Mouse (Mus musculus): ENCODE results near the gene Sfrp2. TPM values are rescaled to one million over a fixed set of nuclear protein-coding genes. Genes with fewer than 3 reads are reported as not detected.

Sfrp2 gene
- total and polyA plus RNA-seq, 3 experiments, result 0.17 to 0.23 (median 0.17) TPM

DNA sequence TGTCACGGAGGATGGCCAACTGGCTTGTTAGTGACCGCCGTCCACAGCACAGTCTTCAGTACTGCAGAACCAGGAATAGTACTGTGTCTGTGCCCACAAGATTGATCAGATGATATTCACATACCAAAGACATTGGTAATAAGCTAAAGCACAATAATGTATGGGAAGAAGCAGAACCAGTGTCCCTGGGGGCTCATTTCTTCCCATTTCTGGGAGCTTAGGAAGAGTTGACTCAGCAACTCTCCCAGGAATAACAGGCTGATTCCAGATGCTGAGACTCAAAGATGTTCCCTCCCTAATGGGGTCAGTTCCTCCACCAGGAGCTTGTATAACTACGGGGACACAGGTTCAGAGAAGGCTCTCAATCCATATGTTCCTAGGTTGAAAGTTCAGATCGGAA is 13.9 kb upstream of the Sfrp2 start:
- Histone ChIP-seq H3K4me3 (replicated peaks in 1 of 3; ENCODE audit: low read depth in 2 of 3, low read length in 2 of 3, poor library complexity in 1 of 3) (no peak overlapping the region), H3K9ac (ENCODE audit: insufficient read depth, low read depth) (no peak overlapping the region), H3K4me1 (ENCODE audit: control insufficient read depth in 1 of 2, insufficient read depth in 2 of 2) (peaks cover 6 to 8% of the 10 kb centered on the region in 2 experiments; a peak in 3 of 4 replicates), H3K27ac (ENCODE audit: insufficient read depth, low read depth) (no peak overlapping the region), H3K79me2 (replicated peaks; ENCODE audit: control insufficient read depth, extremely low read depth, insufficient read depth, poor library complexity, severe bottlenecking) (no peaks in the 10 kb centered on the region), H3K4me2 (ENCODE audit: insufficient read depth, low read depth, poor library complexity, severe bottlenecking) (no peak overlapping the region), H3K27me3 (replicated peaks) (no peaks in the 10 kb centered on the region), H3K36me3 (replicated peaks in 1 of 2; ENCODE audit: control insufficient read depth in 1 of 2, insufficient read depth in 1 of 2, low read length in 1 of 2) (no peaks in the 10 kb centered on the region), H3K9me3 (replicated peaks; ENCODE audit: low read length) (peaks cover 5% of the 10 kb centered on the region)
- TF ChIP-seq KAT2A (IDR thresholded peaks at IDR 0.05; ENCODE audit: insufficient replicate concordance, low read length), result no peak
- TF ChIP-seq SIN3A (IDR thresholded peaks at IDR 0.05; ENCODE audit: low read length), result no peak
- no peak for TF ChIP-seq E2F4 (IDR thresholded peaks at IDR 0.05; ENCODE audit: insufficient replicate concordance, low read depth, low read length)
- no peak for TF ChIP-seq PAX5 (IDR thresholded peaks at IDR 0.05; ENCODE audit: low read length)
- no peak for TF ChIP-seq MAX (IDR thresholded peaks at IDR 0.05; ENCODE audit: low read length)
- no peak for TF ChIP-seq GABPA (IDR thresholded peaks at IDR 0.05; ENCODE audit: insufficient replicate concordance, low read depth, low read length)
- TF ChIP-seq JUN (IDR thresholded peaks at IDR 0.05; ENCODE audit: insufficient read depth, low read depth, low read length), result no peak
- TF ChIP-seq MAZ (IDR thresholded peaks at IDR 0.05; ENCODE audit: low read depth, low read length), result no peak
- TF ChIP-seq RCOR1 (conservative IDR thresholded peaks at IDR 0.05; ENCODE audit: low read depth, low read length), result no peak
- no peak for DNase-seq (ENCODE audit: extremely low read depth)
- in situ Hi-C loops (cut with MboI; ENCODE audit: low pct_ligation_motif_present, low pct_unique_long_range_greater_than_20kb, low sequenced_read_pairs) (loop anchor here (25.0 kb wide), 1 partner anchor 465 kb away; no protein-coding TSS in a partner anchor), dilution Hi-C loops (cut with MboI; ENCODE audit: extremely low pct_ligation_motif_present, extremely low pct_unique_long_range_greater_than_20kb, low sequenced_read_pairs) (no loop called here)

DNA sequence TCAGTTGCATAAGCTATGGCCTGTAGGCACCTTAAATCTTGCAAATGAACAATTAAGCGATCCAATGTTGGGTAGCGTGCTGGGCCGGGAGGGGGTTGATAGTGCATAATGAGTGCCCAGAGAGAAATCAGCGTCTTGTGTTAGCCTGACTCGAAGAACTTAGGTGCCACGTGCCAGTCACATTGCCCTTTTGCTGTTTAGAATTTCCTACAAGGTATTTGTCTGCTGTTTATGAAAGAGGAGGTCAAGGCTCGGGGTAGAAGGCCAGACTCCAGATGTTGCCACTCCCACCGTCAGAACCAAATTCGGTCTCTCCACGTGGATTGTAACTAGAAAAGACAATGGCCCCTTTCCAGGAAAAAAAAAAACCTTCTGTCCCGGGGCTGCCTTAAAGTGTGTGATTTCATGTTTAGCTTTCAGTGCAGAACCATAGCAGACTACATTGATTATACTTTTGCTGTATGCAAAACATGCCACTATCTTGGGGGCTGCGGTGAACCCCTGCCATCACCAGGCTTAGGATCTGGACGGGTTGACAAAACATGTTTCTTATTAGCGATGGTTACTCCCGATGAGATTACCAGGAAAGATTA is 11.0 kb upstream of the Sfrp2 start:
- Histone ChIP-seq H3K27ac (ENCODE audit: insufficient read depth, low read depth) (no peak overlapping the region), H3K4me1 (ENCODE audit: control insufficient read depth in 1 of 2, insufficient read depth in 2 of 2) (no peaks in the 10 kb centered on the region), H3K4me3 (replicated peaks in 1 of 3; ENCODE audit: low read depth in 2 of 3, low read length in 2 of 3, poor library complexity in 1 of 3) (no peak overlapping the region), H3K79me2 (replicated peaks; ENCODE audit: control insufficient read depth, extremely low read depth, insufficient read depth, poor library complexity, severe bottlenecking) (no peaks in the 10 kb centered on the region), H3K27me3 (replicated peaks) (no peaks in the 10 kb centered on the region), H3K9me3 (replicated peaks; ENCODE audit: low read length) (peaks cover 5% of the 10 kb centered on the region), H3K9ac (ENCODE audit: insufficient read depth, low read depth) (no peak overlapping the region), H3K4me2 (ENCODE audit: insufficient read depth, low read depth, poor library complexity, severe bottlenecking) (no peak overlapping the region), H3K36me3 (replicated peaks in 1 of 2; ENCODE audit: control insufficient read depth in 1 of 2, insufficient read depth in 1 of 2, low read length in 1 of 2) (no peaks in the 10 kb centered on the region)
- no peak for TF ChIP-seq SIN3A (IDR thresholded peaks at IDR 0.05; ENCODE audit: low read length)
- no peak for TF ChIP-seq KAT2A (IDR thresholded peaks at IDR 0.05; ENCODE audit: insufficient replicate concordance, low read length)
- no peak for TF ChIP-seq CTCF (conservative IDR thresholded peaks at IDR 0.05 in 1 of 2, IDR thresholded peaks at IDR 0.05 in 1 of 2; ENCODE audit: low read depth in 2 of 2, low read length in 2 of 2)
- no peak for TF ChIP-seq TBP (conservative IDR thresholded peaks at IDR 0.05; ENCODE audit: low read depth, low read length)
- no peak for TF ChIP-seq CHD2 (IDR thresholded peaks at IDR 0.05; ENCODE audit: low read length)
- TF ChIP-seq HCFC1 (IDR thresholded peaks at IDR 0.05; ENCODE audit: low read depth, low read length), result no peak
- no peak for TF ChIP-seq ELF1 (IDR thresholded peaks at IDR 0.05; ENCODE audit: low read depth, low read length)
- no peak for TF ChIP-seq USF2 (conservative IDR thresholded peaks at IDR 0.05; ENCODE audit: low read depth, low read length)
- DNase-seq (ENCODE audit: extremely low read depth), result no peak
- dilution Hi-C loops (cut with MboI; ENCODE audit: extremely low pct_ligation_motif_present, extremely low pct_unique_long_range_greater_than_20kb, low sequenced_read_pairs) (no loop called here), in situ Hi-C loops (cut with MboI; ENCODE audit: low pct_ligation_motif_present, low pct_unique_long_range_greater_than_20kb, low sequenced_read_pairs) (loop anchor here (25.0 kb wide), 1 partner anchor 468 kb away; no protein-coding TSS in a partner anchor)
